Mouse (Mus musculus): ENCODE results near the gene Pabpn1. TPM values are rescaled to one million over a fixed set of nuclear protein-coding genes. Genes with fewer than 3 reads are reported as not detected.

The Pabpn1 gene
- polyA plus RNA-seq, 1 experiment from 2014 or later: 135 TPM

GRCm38 (mm10) chr14:54866268-54866667 is 26.0 kb upstream of the Pabpn1 start:
- H3K36me3 ChIP-seq (ENCODE audit: insufficient read depth, low read length): no peaks in the 10 kb centered on the region
- H3K4me3 ChIP-seq (ENCODE audit: low read length): no peak overlapping the region
- ATAC-seq (ENCODE audit: low FRiP score, low TSS enrichment): no peak
- H3K9me3 ChIP-seq (ENCODE audit: low read length): no peaks in the 10 kb centered on the region
- 40% methylated on average over 3 of the region's 3 CpGs for WGBS
- H3K9ac ChIP-seq (replicated peaks; ENCODE audit: low read length): no peak overlapping the region
- H3K4me1 ChIP-seq (ENCODE audit: insufficient read depth, low read length): 0 out of 2 replicates have a peak, but pooled peaks cover 2% of the 10 kb centered on the region
- H3K27me3 ChIP-seq (ENCODE audit: insufficient read depth, low read length): no peaks in the 10 kb centered on the region
- no peak overlapping the region for H3K27ac ChIP-seq (ENCODE audit: low read length)
- H3K4me2 ChIP-seq (replicated peaks; ENCODE audit: low read depth, low read length): no peak overlapping the region

DNA sequence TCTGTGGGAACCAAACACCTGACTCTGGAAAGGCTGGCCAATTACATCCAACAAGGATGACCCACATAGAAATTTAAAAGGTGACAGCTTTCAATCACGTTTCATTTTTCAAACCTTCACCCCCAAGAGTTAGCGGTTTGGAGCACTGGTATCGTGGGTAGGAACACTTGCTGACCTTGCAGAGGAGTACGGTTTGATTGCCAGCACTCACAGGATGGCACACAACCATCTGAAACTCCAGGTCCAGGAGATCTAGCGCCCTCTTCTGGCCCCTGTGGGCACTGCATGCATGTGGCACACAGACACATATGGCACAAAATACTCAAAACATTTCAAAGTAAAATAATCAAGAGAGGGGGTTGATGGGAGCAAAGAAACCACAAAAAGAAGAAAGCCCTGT is 25.4 kb upstream of the Pabpn1 start:
- Histone ChIP-seq H3K9ac (replicated peaks; ENCODE audit: low read length) (no peak overlapping the region), H3K9me3 (ENCODE audit: low read length) (no peaks in the 10 kb centered on the region), H3K4me3 (ENCODE audit: low read length) (no peak overlapping the region), H3K36me3 (ENCODE audit: insufficient read depth, low read length) (no peaks in the 10 kb centered on the region), H3K27ac (ENCODE audit: low read length) (no peak overlapping the region), H3K4me1 (ENCODE audit: insufficient read depth, low read length) (0 out of 2 replicates have a peak, but pooled peaks cover 2% of the 10 kb centered on the region), H3K27me3 (ENCODE audit: insufficient read depth, low read length) (no peaks in the 10 kb centered on the region), H3K4me2 (replicated peaks; ENCODE audit: low read depth, low read length) (no peak overlapping the region)
- WGBS: 59% methylated on average over 5 of the region's 5 CpGs
- ATAC-seq (ENCODE audit: low FRiP score, low TSS enrichment): no peak

GRCm38 (mm10) chr14:54868026-54868425 is 24.3 kb upstream of the Pabpn1 start:
- no peaks in the 10 kb centered on the region for H3K27me3 ChIP-seq (ENCODE audit: insufficient read depth, low read length)
- no peaks in the 10 kb centered on the region for H3K9me3 ChIP-seq (ENCODE audit: low read length)
- H3K27ac ChIP-seq (ENCODE audit: low read length): no peak overlapping the region
- H3K9ac ChIP-seq (replicated peaks; ENCODE audit: low read length): no peak overlapping the region
- no peak for ATAC-seq (ENCODE audit: low FRiP score, low TSS enrichment)
- no peak overlapping the region for H3K4me2 ChIP-seq (replicated peaks; ENCODE audit: low read depth, low read length)
- 81% methylated on average over 4 of the region's 4 CpGs for WGBS
- H3K4me3 ChIP-seq (ENCODE audit: low read length): no peak overlapping the region
- 0 out of 2 replicates have a peak, but pooled peaks cover 2% of the 10 kb centered on the region for H3K4me1 ChIP-seq (ENCODE audit: insufficient read depth, low read length)
- no peaks in the 10 kb centered on the region for H3K36me3 ChIP-seq (ENCODE audit: insufficient read depth, low read length)

GRCm38 (mm10) chr14:54870861-54871260 is 21.4 kb upstream of the Pabpn1 start, which contains the start of gene Homez:
Homez (minus strand) TSS chr14:54870961.
- Histone ChIP-seq H3K36me3 (ENCODE audit: insufficient read depth, low read length) (no peaks in the 10 kb centered on the region), H3K27ac (ENCODE audit: low read length) (no peak within 1 kb of the TSS), H3K9ac (replicated peaks; ENCODE audit: low read length) (no peak within 1 kb of the TSS), H3K9me3 (ENCODE audit: low read length) (no peaks in the 10 kb centered on the region), H3K4me2 (replicated peaks; ENCODE audit: low read depth, low read length) (no peak within 1 kb of the TSS), H3K27me3 (ENCODE audit: insufficient read depth, low read length) (no peaks in the 10 kb centered on the region), H3K4me1 (ENCODE audit: insufficient read depth, low read length) (peaks cover 6% of the 10 kb centered on the region), H3K4me3 (ENCODE audit: low read length) (no peak within 1 kb of the TSS)
- no peak for ATAC-seq (ENCODE audit: low FRiP score, low TSS enrichment)
- 92% methylated on average over 5 of the region's 5 CpGs for WGBS

DNA sequence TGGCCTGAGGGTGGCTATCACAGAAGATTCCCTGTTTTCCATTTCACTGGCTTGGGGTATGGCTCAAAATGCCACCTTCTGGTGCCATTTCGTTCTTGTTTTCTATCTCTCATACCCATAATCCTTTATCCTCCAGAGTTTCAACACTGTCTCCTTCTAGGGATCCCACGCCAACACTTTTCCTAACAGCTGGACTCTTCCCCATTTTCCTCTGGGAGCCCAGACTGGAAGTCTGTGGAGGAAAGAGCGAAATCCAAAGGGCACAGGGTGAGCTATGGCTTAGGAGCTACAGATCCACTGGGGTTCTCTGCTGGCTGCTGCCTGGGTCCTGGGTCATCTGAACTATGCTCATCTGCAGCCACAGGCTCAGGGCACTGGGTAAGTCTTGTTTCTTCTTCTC is 18.1 kb upstream of the Pabpn1 start:
- H3K36me3 ChIP-seq (ENCODE audit: insufficient read depth, low read length): no peaks in the 10 kb centered on the region
- no peak overlapping the region for H3K4me2 ChIP-seq (replicated peaks; ENCODE audit: low read depth, low read length)
- WGBS: 87% methylated on average over 3 of the region's 3 CpGs
- H3K4me3 ChIP-seq (ENCODE audit: low read length): no peak overlapping the region
- ATAC-seq (ENCODE audit: low FRiP score, low TSS enrichment): no peak
- no peaks in the 10 kb centered on the region for H3K27me3 ChIP-seq (ENCODE audit: insufficient read depth, low read length)
- peaks cover 14% of the 10 kb centered on the region for H3K4me1 ChIP-seq (ENCODE audit: insufficient read depth, low read length)
- H3K9me3 ChIP-seq (ENCODE audit: low read length): no peaks in the 10 kb centered on the region
- no peak overlapping the region for H3K9ac ChIP-seq (replicated peaks; ENCODE audit: low read length)
- no peak overlapping the region for H3K27ac ChIP-seq (ENCODE audit: low read length)

GRCm38 (mm10) chr14:54875844-54876538 is 16.3 kb upstream of the Pabpn1 start:
- WGBS: 1% methylated on average over 36 of the region's 36 CpGs
- H3K4me2 ChIP-seq (replicated peaks; ENCODE audit: low read depth, low read length): peak overlapping the region; percentile 99
- H3K9me3 ChIP-seq (ENCODE audit: low read length): no peaks in the 10 kb centered on the region
- H3K9ac ChIP-seq (replicated peaks; ENCODE audit: low read length): peak overlapping the region; percentile 87
- peaks cover 14% of the 10 kb centered on the region for H3K4me1 ChIP-seq (ENCODE audit: insufficient read depth, low read length)
- peak; percentile 50 for ATAC-seq (ENCODE audit: low FRiP score, low TSS enrichment)
- H3K36me3 ChIP-seq (ENCODE audit: insufficient read depth, low read length): no peaks in the 10 kb centered on the region
- peak overlapping the region; percentile 88 for H3K27ac ChIP-seq (ENCODE audit: low read length)
- H3K27me3 ChIP-seq (ENCODE audit: insufficient read depth, low read length): no peaks in the 10 kb centered on the region
- peak overlapping the region; percentile 85 for H3K4me3 ChIP-seq (ENCODE audit: low read length)

DNA sequence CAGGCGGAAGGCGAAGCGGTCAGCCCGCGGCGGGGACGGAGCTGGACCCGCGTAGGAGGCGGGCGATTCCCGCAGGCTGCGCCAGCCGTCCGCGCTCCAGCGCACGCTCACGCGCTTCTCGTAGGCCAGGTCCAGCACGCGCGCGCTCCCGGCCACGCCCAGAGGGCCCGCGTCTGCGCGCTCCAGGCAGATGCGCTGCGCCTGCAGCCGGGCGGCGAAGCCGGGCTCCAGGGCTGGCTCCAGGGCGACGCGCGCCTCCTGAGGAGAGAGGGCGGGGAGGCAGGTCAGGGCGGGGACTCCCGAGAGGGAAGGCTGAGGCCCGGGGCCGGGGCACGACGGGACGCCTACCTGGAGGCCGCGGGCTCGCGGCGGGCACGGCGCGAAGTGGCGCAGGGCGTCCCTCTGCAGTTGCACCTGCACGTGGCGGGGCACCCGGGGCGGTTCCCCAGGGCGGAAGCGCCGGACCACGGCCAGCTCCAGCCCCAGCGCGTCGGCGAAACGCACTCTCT is 15.7 kb upstream of the Pabpn1 start:
- H3K9ac ChIP-seq (replicated peaks; ENCODE audit: low read length): peak overlapping the region; percentile 87
- H3K27me3 ChIP-seq (ENCODE audit: insufficient read depth, low read length): no peaks in the 10 kb centered on the region
- no peaks in the 10 kb centered on the region for H3K36me3 ChIP-seq (ENCODE audit: insufficient read depth, low read length)
- WGBS: under 1% methylated on average over 59 of the region's 72 CpGs
- peak overlapping the region; percentile 85 for H3K4me3 ChIP-seq (ENCODE audit: low read length)
- ATAC-seq (ENCODE audit: low FRiP score, low TSS enrichment): peak; percentile 92
- no peaks in the 10 kb centered on the region for H3K9me3 ChIP-seq (ENCODE audit: low read length)
- peaks cover 14% of the 10 kb centered on the region for H3K4me1 ChIP-seq (ENCODE audit: insufficient read depth, low read length)
- peak overlapping the region; percentile 88 for H3K27ac ChIP-seq (ENCODE audit: low read length)
- peak overlapping the region; percentile 99 for H3K4me2 ChIP-seq (replicated peaks; ENCODE audit: low read depth, low read length)

DNA sequence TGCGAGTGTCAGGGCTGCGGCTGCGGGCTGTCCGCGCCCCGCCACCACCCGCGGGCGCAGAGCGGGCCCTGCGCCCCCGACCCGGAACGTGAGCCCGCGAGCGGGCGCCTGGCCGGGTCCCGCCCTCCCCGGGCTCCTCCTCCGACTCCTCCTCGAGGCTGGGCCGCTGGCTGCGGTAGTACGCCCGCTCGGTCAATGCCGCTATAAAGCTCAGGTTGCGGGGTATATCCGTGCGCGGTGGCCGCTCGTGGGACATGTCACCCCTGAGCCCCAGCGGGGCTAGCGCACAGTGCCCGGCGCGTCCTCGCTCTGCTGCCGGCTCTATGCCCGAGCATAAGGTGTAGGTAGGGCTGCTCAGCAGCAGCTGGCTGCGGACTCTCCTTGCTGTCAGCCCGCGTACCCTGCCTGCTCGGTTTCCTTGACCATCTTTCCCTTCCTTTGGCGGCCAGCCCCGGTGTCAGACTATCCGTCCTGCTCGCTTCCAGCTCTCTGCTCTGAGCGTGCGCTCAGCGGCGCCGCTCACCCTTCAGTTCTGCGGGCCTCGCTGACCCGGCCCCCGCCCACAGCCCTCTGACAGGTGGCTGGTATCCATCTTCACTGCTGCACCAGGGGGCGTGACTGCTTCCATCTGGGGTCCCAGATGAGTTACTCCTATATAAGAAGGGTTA is 15.1 kb upstream of the Pabpn1 start, which contains the start of gene Ppp1r3e:
Ppp1r3e (minus strand) TSS at position 503 of the 668 bp plus-strand sequence.
- peak within 1 kb of the TSS; percentile 88 for H3K27ac ChIP-seq (ENCODE audit: low read length)
- peak within 1 kb of the TSS; percentile 99 for H3K4me2 ChIP-seq (replicated peaks; ENCODE audit: low read depth, low read length)
- peak within 1 kb of the TSS; percentile 85 for H3K4me3 ChIP-seq (ENCODE audit: low read length)
- H3K27me3 ChIP-seq (ENCODE audit: insufficient read depth, low read length): no peaks in the 10 kb centered on the region
- H3K36me3 ChIP-seq (ENCODE audit: insufficient read depth, low read length): no peaks in the 10 kb centered on the region
- under 1% methylated on average over 44 of the region's 61 CpGs for WGBS
- peak within 1 kb of the TSS; percentile 87 for H3K9ac ChIP-seq (replicated peaks; ENCODE audit: low read length)
- H3K4me1 ChIP-seq (ENCODE audit: insufficient read depth, low read length): peaks cover 14% of the 10 kb centered on the region
- H3K9me3 ChIP-seq (ENCODE audit: low read length): no peaks in the 10 kb centered on the region
- ATAC-seq (ENCODE audit: low FRiP score, low TSS enrichment): peak; percentile 82

DNA sequence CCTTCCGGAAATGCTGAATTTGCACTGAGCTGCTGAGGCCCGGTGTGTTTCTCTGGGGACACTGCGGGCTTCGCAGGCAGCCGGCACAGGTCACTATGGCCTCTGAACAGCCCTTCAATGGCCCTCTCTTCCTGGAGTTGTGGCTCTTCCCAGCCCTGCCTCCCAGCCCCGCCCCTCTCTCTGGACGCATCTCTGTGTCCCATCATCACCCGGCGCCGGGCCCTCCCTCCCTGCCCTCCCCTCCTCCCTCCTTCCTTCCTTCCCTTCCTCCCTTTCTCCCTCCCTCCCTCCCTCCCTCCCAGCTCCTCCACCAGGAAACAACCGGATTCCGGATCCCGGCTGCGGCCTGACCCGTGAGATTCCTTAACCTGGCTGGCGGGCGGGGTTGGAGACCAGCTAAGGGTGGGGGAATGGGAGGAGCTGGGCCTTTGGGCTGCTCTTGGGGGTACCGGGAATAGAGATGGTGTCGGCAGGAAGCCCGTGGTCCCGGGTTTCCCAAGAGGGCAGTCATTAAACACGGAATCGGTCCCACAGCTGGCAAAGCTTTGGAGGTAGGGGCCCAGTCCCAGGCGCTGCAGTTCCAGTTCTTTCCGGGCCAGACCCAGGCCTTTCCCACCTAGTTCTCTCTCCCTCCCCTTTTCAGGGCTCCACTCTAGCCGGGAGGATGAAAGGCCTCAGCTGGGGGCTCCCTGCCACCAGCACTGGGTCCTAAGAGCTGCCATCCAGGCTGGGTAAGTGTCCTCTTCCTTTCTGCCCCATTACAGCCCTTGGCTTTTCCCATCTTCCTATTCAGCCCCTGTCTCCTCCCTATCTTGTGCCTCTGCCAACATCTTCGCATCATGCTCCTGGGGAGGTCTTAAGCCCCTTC is 8.9 kb upstream of the Pabpn1 start, which contains the start of the genes Bcl2l2 and Gm20521:
Bcl2l2 (plus strand) TSS at position 224 of the 868 bp plus-strand sequence.
Gm20521 (plus strand) TSS at position 288 of the 868 bp plus-strand sequence.
- H3K27me3 ChIP-seq (ENCODE audit: insufficient read depth, low read length): no peaks in the 10 kb centered on the region
- peak within 1 kb of the TSS; percentile 69 for H3K4me2 ChIP-seq (replicated peaks; ENCODE audit: low read depth, low read length)
- peak within 1 kb of the TSS; percentile 99 for H3K27ac ChIP-seq (ENCODE audit: low read length)
- peak; percentile 94 for ATAC-seq (ENCODE audit: low FRiP score, low TSS enrichment)
- peaks cover 22% of the 10 kb centered on the region for H3K4me1 ChIP-seq (ENCODE audit: insufficient read depth, low read length)
- peak within 1 kb of the TSS; percentile 81 for H3K4me3 ChIP-seq (ENCODE audit: low read length)
- H3K9me3 ChIP-seq (ENCODE audit: low read length): no peaks in the 10 kb centered on the region
- 0 out of 2 replicates have a peak, but pooled peaks cover 2% of the 10 kb centered on the region for H3K36me3 ChIP-seq (ENCODE audit: insufficient read depth, low read length)
- peak within 1 kb of the TSS; percentile 91 for H3K9ac ChIP-seq (replicated peaks; ENCODE audit: low read length)
- WGBS: under 1% methylated on average over 24 of the region's 27 CpGs
